Mouse (Mus musculus) olfactory bulb, adult 2 months (tissue): ENCODE measurements around the gene Tmem189. TPM values are rescaled to one million over a fixed set of nuclear protein-coding genes. Genes with fewer than 3 reads are reported as not detected.

ENCODE experiments used
- H3K27ac ChIP-seq: fragments of 200-500 bp; 2 replicates; pipeline ENCODE4 v1.5.1; 2012; ENCODE audit warnings: low read depth, low read length; ENCODE audit not compliant: insufficient read depth
- H3K4me1 ChIP-seq: fragments of 200-500 bp; 2 replicates; pipeline ENCODE4 v1.6.1; 2012; ENCODE audit warnings: low read length; ENCODE audit not compliant: control insufficient read depth, insufficient read depth
- H3K4me3 ChIP-seq: fragments of 200-500 bp; 2 replicates; pipeline ENCODE4 v1.5.1; 2012; ENCODE audit warnings: mild to moderate bottlenecking, low read depth, low read length, moderate library complexity; ENCODE audit not compliant: insufficient read depth
- CTCF ChIP-seq: fragments of 200-500 bp; IDR thresholded peaks from 2 replicates; pipeline ENCODE4 v1.5.1; 2012; ENCODE audit warnings: low read depth, mild to moderate bottlenecking, low read length, moderate library complexity; ENCODE audit not compliant: insufficient read depth
- POLR2A ChIP-seq: fragments of 200-500 bp; IDR thresholded peaks from 2 replicates; pipeline ENCODE4 v1.6.1; 2012; ENCODE audit warnings: mild to moderate bottlenecking, low read depth, low read length, moderate library complexity; ENCODE audit not compliant: insufficient read depth
- WGBS: fragments of 180-500 bp; shearing (Covaris S2); methylation state at CpG from one replicate; pipeline ENCODE4 v1.1.7; 2018; 5-methylcytosine and 5-hydroxymethylcytosine counted together
- polyA plus RNA-seq: library from polyadenylated mRNA; stranded (reverse); fragments of >200 nt; gene quantifications from 2 replicates; pipeline ENCODE4 v1.2.4, GENCODE M21; 2012; ENCODE audit warnings: low replicate concordance; ENCODE audit not compliant: missing spikeins, insufficient read depth, insufficient read length

The Tmem189 gene
- polyA plus RNA-seq, 1 experiment = 167 TPM

GRCm38 (mm10) chr2:167672212-167672685 lies 17.4 kb downstream of the Tmem189 start:
- 37% methylated on average over 13 of the region's 13 CpGs for WGBS
- TF ChIP-seq POLR2A (no peak), CTCF (no peak)
- no peak overlapping the region for H3K27ac ChIP-seq

DNA sequence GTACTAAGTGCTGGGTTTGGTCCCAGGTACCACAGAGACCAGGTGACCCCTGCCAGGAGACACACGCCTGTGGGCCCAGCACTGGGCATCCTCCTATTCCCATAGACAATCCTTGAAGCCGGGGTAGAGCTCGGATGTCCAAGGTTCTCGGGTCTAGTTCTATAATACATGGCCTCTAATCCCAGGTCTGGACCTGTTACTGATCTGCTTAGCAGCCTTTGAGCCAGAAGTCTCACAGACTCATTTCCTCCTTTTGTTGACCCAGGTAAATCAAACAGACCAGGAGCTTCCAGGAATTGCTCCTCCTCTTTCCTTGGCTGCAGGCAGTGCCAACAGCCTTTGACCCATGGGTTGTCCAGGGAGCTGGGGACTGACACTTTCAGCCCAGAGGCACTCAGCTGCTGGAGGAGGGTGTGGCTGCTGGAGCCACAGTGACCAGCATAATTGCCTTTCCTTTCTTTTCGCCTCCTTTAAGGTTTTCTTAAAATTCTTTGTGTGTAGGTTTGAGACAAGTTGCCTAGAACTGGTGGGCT lies 18.5 kb downstream of the Tmem189 start:
- H3K4me1 ChIP-seq = peaks cover 4% of the 10 kb centered on the region
- no peak overlapping the region for H3K4me3 ChIP-seq
- 84% methylated on average over 5 of the region's 5 CpGs for WGBS
- H3K27ac ChIP-seq = no peak overlapping the region
- TF ChIP-seq CTCF (no peak), POLR2A (no peak)

More at GRCm38 (mm10) chr2:167672212-167672685, 17.4 kb downstream of the Tmem189 start:
- H3K4me1 ChIP-seq = peaks cover 4% of the 10 kb centered on the region
- H3K4me3 ChIP-seq = no peak overlapping the region

DNA sequence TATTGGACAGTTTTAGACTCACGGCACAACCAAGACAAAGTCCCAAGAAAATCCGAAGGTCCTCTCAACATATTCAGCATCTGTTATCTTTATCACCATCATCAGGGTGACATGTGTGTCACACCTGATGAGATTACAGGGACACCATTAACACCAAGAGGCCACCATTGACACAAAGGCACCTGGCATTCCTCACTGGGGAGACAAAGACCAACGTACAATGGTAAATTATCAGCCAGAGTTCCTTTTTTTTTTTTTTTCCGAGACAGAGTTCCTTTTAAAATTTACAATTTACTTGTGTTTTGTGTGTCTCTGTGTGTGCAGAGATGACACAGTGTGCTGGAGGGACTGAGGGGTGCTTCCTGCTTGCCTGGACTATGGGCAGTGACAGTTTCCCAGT lies 20.2 kb downstream of the Tmem189 start:
- 71% methylated on average over 4 of the region's 4 CpGs for WGBS
- Histone ChIP-seq H3K4me3 (no peak overlapping the region), H3K27ac (no peak overlapping the region), H3K4me1 (peaks cover 4% of the 10 kb centered on the region)
- TF ChIP-seq POLR2A (no peak), CTCF (no peak)

- no peak overlapping the region for H3K27ac ChIP-seq
Observed at GRCm38 (mm10) chr2:167668426-167668825, 21.2 kb downstream of the Tmem189 start.

GRCm38 (mm10) chr2:167665972-167666713 lies 23.5 kb downstream of the Tmem189 start:
- Histone ChIP-seq H3K4me3 (no peak overlapping the region), H3K27ac (no peak overlapping the region), H3K4me1 (peaks cover 7% of the 10 kb centered on the region; the same call in 1 of the 2 replicates)
- WGBS = 89% methylated on average over 18 of the region's 18 CpGs
- TF ChIP-seq POLR2A (no peak), CTCF (no peak)

More at GRCm38 (mm10) chr2:167668426-167668825, 21.2 kb downstream of the Tmem189 start:
- WGBS = 91% methylated on average over 5 of the region's 5 CpGs
- peaks cover 4% of the 10 kb centered on the region for H3K4me1 ChIP-seq
- TF ChIP-seq POLR2A (no peak), CTCF (no peak)
- H3K4me3 ChIP-seq = no peak overlapping the region

DNA sequence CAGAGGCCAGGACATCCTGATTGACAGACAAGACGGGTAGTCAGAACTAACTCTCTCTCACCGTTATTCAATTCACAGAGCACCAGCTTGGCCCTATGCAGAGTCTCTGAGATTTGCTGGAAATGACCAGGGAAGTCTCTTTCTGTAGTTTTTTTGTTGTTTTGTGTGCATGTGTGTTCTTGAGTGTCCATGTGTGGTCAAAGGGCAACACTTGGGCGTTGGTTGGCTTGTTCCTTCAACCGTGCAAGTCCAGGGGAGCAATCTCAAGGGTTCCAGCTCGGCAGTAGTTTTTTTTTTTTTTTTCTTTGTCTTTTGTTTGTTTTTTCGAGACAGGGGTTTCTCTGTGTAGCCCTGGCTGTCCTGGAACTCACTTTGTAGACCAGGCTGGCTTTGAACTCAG lies 26.9 kb downstream of the Tmem189 start:
- TF ChIP-seq CTCF (no peak), POLR2A (no peak)
- Histone ChIP-seq H3K4me3 (no peak overlapping the region), H3K4me1 (peaks cover 29% of the 10 kb centered on the region), H3K27ac (no peak overlapping the region)
- 65% methylated on average over 6 of the region's 6 CpGs for WGBS

- peak; percentile 96 for TF ChIP-seq POLR2A
- TF ChIP-seq CTCF = no peak
- Histone ChIP-seq H3K4me1 (peaks cover 37% of the 10 kb centered on the region), H3K27ac (peak within 1 kb of the TSS; percentile 34; the same call in 1 of the 2 replicates), H3K4me3 (peak within 1 kb of the TSS; percentile 98)
- WGBS = 3% methylated on average over 110 of the region's 110 CpGs
Observed at GRCm38 (mm10) chr2:167661270-167662203, 28.1 kb downstream of the Tmem189 start, which contains the start of gene Gm20431. Gene Gm20431 (minus strand): TSS chr2:167661496.

- no peak overlapping the region for H3K27ac ChIP-seq
- peaks cover 41% of the 10 kb centered on the region for H3K4me1 ChIP-seq
- under 1% methylated on average over 12 of the region's 12 CpGs for WGBS
- TF ChIP-seq CTCF = no peak
- no peak for TF ChIP-seq POLR2A
- peak overlapping the region; percentile 98 for H3K4me3 ChIP-seq
Observed at GRCm38 (mm10) chr2:167660611-167660971, 29.0 kb downstream of the Tmem189 start.
